Mouse (Mus musculus): Measurements from ENCODE around the gene Rps26. TPM values are rescaled to one million over a fixed set of nuclear protein-coding genes. Genes with fewer than 3 reads are reported as not detected.

The Rps26 gene
- polyA plus RNA-seq, 1 experiment = 1,658 TPM

- H3K27me3 ChIP-seq (ENCODE audit: control insufficient read depth, insufficient read depth, insufficient read length) = no peaks in the 10 kb centered on the region
- H3K36me3 ChIP-seq (ENCODE audit: control insufficient read depth, insufficient read depth) = no peaks in the 10 kb centered on the region
- H3K79me2 ChIP-seq (ENCODE audit: control insufficient read depth, insufficient read depth) = peaks cover 3% of the 10 kb centered on the region
- H3K4me3 ChIP-seq = peak overlapping the region; percentile 62
- peak overlapping the region; percentile 86 for H3K4me2 ChIP-seq (ENCODE audit: low read depth)
- no peak for TF ChIP-seq MYOD1 (IDR thresholded peaks at IDR 0.05; ENCODE audit: control insufficient read depth in 1 of 3, insufficient read length in 2 of 3, low read depth in 2 of 3)
- no peak for TF ChIP-seq POLR2A (IDR thresholded peaks at IDR 0.05; ENCODE audit: insufficient read length, low read depth)
- H3ac ChIP-seq (ENCODE audit: control insufficient read depth, insufficient read length) = no peak overlapping the region
Measured at GRCm38 (mm10) chr10:128586546-128586945, 40.0 kb downstream of the Rps26 start.

GRCm38 (mm10) chr10:128584386-128584785, 42.2 kb downstream of the Rps26 start:
- Histone ChIP-seq H3K4me3 (no peak overlapping the region), H3K4me2 (ENCODE audit: low read depth) (peak overlapping the region; percentile 49), H3K79me2 (ENCODE audit: control insufficient read depth, insufficient read depth) (peaks cover 3% of the 10 kb centered on the region), H3ac (ENCODE audit: control insufficient read depth, insufficient read length) (no peak overlapping the region), H3K27me3 (ENCODE audit: control insufficient read depth, insufficient read depth, insufficient read length) (no peaks in the 10 kb centered on the region), H3K36me3 (ENCODE audit: control insufficient read depth, insufficient read depth) (no peaks in the 10 kb centered on the region)
- TF ChIP-seq CEBPB (IDR thresholded peaks at IDR 0.05; ENCODE audit: insufficient read depth, poor library complexity, severe bottlenecking) = no peak
- no peak for TF ChIP-seq POLR2A (IDR thresholded peaks at IDR 0.05; ENCODE audit: insufficient read length, low read depth)
- no peak for TF ChIP-seq TCF12 (IDR thresholded peaks at IDR 0.05; ENCODE audit: insufficient read depth, poor library complexity, severe bottlenecking)
- no peak for TF ChIP-seq E2F4 (IDR thresholded peaks at IDR 0.05; ENCODE audit: insufficient read depth)
- no peak for TF ChIP-seq REST (IDR thresholded peaks at IDR 0.05; ENCODE audit: insufficient read depth, insufficient read length)

- TF ChIP-seq MYOG (IDR thresholded peaks at IDR 0.05; ENCODE audit: control insufficient read depth in 1 of 3, insufficient read depth in 1 of 3, insufficient read length in 2 of 3, low read depth in 2 of 3) (peak in 1 of 3 experiments; percentile 49), TCF12 (IDR thresholded peaks at IDR 0.05; ENCODE audit: insufficient read depth, poor library complexity, severe bottlenecking) (no peak), POLR2A (IDR thresholded peaks at IDR 0.05; ENCODE audit: insufficient read length, low read depth) (peak; percentile 10), MAX (IDR thresholded peaks at IDR 0.05; ENCODE audit: low read depth) (no peak), USF1 (IDR thresholded peaks at IDR 0.05; ENCODE audit: low read depth) (no peak), SRF (IDR thresholded peaks at IDR 0.05; ENCODE audit: control insufficient read depth, insufficient read length, low read depth) (no peak), POLR2AphosphoS2 (IDR thresholded peaks at IDR 0.05; ENCODE audit: insufficient read length, low read depth) (peak; percentile 17)
- Histone ChIP-seq H3K27me3 (ENCODE audit: control insufficient read depth, insufficient read depth, insufficient read length) (no peaks in the 10 kb centered on the region), H3ac (ENCODE audit: control insufficient read depth, insufficient read length) (no peak overlapping the region), H3K4me2 (ENCODE audit: low read depth) (peak overlapping the region; percentile 49), H3K79me2 (ENCODE audit: control insufficient read depth, insufficient read depth) (peaks cover 3% of the 10 kb centered on the region), H3K36me3 (ENCODE audit: control insufficient read depth, insufficient read depth) (no peaks in the 10 kb centered on the region), H3K4me3 (no peak overlapping the region)
Measured at GRCm38 (mm10) chr10:128583644-128584043, 42.9 kb downstream of the Rps26 start.

- TF ChIP-seq POLR2AphosphoS2 (IDR thresholded peaks at IDR 0.05; ENCODE audit: insufficient read length, low read depth) (no peak), MAX (IDR thresholded peaks at IDR 0.05; ENCODE audit: low read depth) (no peak), TCF3 (IDR thresholded peaks at IDR 0.05; ENCODE audit: insufficient read length, low read depth) (no peak), MYOD1 (IDR thresholded peaks at IDR 0.05; ENCODE audit: control insufficient read depth in 1 of 3, insufficient read length in 2 of 3, low read depth in 2 of 3) (no peak), USF1 (IDR thresholded peaks at IDR 0.05; ENCODE audit: low read depth) (no peak), MYOG (IDR thresholded peaks at IDR 0.05; ENCODE audit: control insufficient read depth in 1 of 3, insufficient read depth in 1 of 3, insufficient read length in 2 of 3, low read depth in 2 of 3) (no peak), SRF (IDR thresholded peaks at IDR 0.05; ENCODE audit: control insufficient read depth, insufficient read length, low read depth) (no peak), TCF12 (IDR thresholded peaks at IDR 0.05; ENCODE audit: insufficient read depth, poor library complexity, severe bottlenecking) (no peak), CEBPB (IDR thresholded peaks at IDR 0.05; ENCODE audit: insufficient read depth, poor library complexity, severe bottlenecking) (no peak)
- H3K27me3 ChIP-seq (ENCODE audit: control insufficient read depth, insufficient read depth, insufficient read length) = no peaks in the 10 kb centered on the region
- peaks cover 22% of the 10 kb centered on the region for H3K36me3 ChIP-seq (ENCODE audit: control insufficient read depth, insufficient read depth)
- no peak overlapping the region for H3K4me2 ChIP-seq (ENCODE audit: low read depth)
- H3K79me2 ChIP-seq (ENCODE audit: control insufficient read depth, insufficient read depth) = no peaks in the 10 kb centered on the region
- no peak overlapping the region for H3ac ChIP-seq (ENCODE audit: control insufficient read depth, insufficient read length)
- no peak overlapping the region for H3K4me3 ChIP-seq
Measured at GRCm38 (mm10) chr10:128579731-128580130, 46.8 kb downstream of the Rps26 start.

- H3K27me3 ChIP-seq (ENCODE audit: control insufficient read depth, insufficient read depth, insufficient read length) = no peaks in the 10 kb centered on the region
- no peak overlapping the region for H3ac ChIP-seq (ENCODE audit: control insufficient read depth, insufficient read length)
- TF ChIP-seq CEBPB (IDR thresholded peaks at IDR 0.05; ENCODE audit: insufficient read depth, poor library complexity, severe bottlenecking) (no peak), POLR2A (IDR thresholded peaks at IDR 0.05; ENCODE audit: insufficient read length, low read depth) (no peak), USF1 (IDR thresholded peaks at IDR 0.05; ENCODE audit: low read depth) (no peak), MYOG (IDR thresholded peaks at IDR 0.05; ENCODE audit: control insufficient read depth in 1 of 3, insufficient read depth in 1 of 3, insufficient read length in 2 of 3, low read depth in 2 of 3) (no peak), POLR2AphosphoS2 (IDR thresholded peaks at IDR 0.05; ENCODE audit: insufficient read length, low read depth) (no peak), MAX (IDR thresholded peaks at IDR 0.05; ENCODE audit: low read depth) (no peak), REST (IDR thresholded peaks at IDR 0.05; ENCODE audit: insufficient read depth, insufficient read length) (no peak), SRF (IDR thresholded peaks at IDR 0.05; ENCODE audit: control insufficient read depth, insufficient read length, low read depth) (no peak)
- H3K4me2 ChIP-seq (ENCODE audit: low read depth) = no peak overlapping the region
- no peaks in the 10 kb centered on the region for H3K79me2 ChIP-seq (ENCODE audit: control insufficient read depth, insufficient read depth)
- no peak overlapping the region for H3K4me3 ChIP-seq
- H3K36me3 ChIP-seq (ENCODE audit: control insufficient read depth, insufficient read depth) = peaks cover 22% of the 10 kb centered on the region
Measured at GRCm38 (mm10) chr10:128579298-128579697, 47.2 kb downstream of the Rps26 start.
